In the genomic region with DNA sequence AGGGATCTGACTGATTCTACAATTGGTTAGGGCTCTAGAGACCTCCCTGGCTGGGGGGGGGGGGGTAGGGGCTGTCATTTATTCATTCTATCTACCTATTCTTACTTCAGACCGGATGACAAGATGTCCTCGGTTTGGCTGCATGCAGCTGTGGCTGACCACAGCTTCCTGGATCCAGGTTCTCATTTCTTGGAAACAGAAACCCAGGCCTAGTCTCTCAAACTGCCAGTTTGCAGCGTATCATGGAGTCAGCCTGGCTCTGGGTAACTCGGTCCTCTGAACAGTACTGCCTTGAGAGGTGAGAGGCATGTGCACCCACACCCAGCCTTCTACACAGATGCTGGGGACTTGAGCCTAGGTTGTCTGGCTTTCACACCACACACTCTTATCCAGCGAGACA, we compare ENCODE assay signal across 21 mouse cellular contexts.
DNase-seq lines count a peak whose midpoint lies in the region; ATAC-seq lines count a peak whose summit lies in the region.
"Had no signal": no experiment of that assay in that cellular context is flagged by ENCODE, and none has a peak within 500 bp of the region (broad histone marks: within the 10 kb centered on the region; RNA-seq: fewer than 3 reads in every experiment).

No protein-coding gene starts in this region.

- 89% methylated on average over 5 of the region's 5 CpGs for WGBS in hindbrain, embryonic 11.5 days
- 89% methylated on average over 5 of the region's 5 CpGs for whole genome bisulfite sequencing in midbrain, embryonic 10.5 days

- H3K4me1 ChIP-seq in hindbrain, embryonic 11.5 days (replicated peaks; ENCODE audit: control insufficient read depth, insufficient read depth, low read length) = no peaks in the 10 kb centered on the region
- H3K4me1 ChIP-seq in midbrain, embryonic 10.5 days = no peaks in the 10 kb centered on the region
- H3K4me1 ChIP-seq: embryonic facial prominence, embryonic 15.5 days; intestine, embryonic 15.5 days had no signal

- H3K36me3 ChIP-seq in hindbrain, embryonic 11.5 days (ENCODE audit: control insufficient read depth, insufficient read depth, low read length) = no peaks in the 10 kb centered on the region
- no peaks in the 10 kb centered on the region for H3K36me3 ChIP-seq in midbrain, embryonic 10.5 days
- H3K36me3 ChIP-seq: embryonic facial prominence, embryonic 15.5 days; intestine, embryonic 15.5 days had no signal

- H3K9ac ChIP-seq in hindbrain, embryonic 11.5 days (ENCODE audit: low read depth, low read length) = no peak overlapping the region
- H3K9ac ChIP-seq: embryonic facial prominence, embryonic 15.5 days; hindbrain, embryonic 14.5 days; intestine, embryonic 15.5 days had no signal

- H3K9me3 ChIP-seq in hindbrain, embryonic 11.5 days (ENCODE audit: control insufficient read depth, low read length) = no peaks in the 10 kb centered on the region
- no peaks in the 10 kb centered on the region for H3K9me3 ChIP-seq in midbrain, embryonic 10.5 days (replicated peaks)
- H3K9me3 ChIP-seq: embryonic facial prominence, embryonic 15.5 days; intestine, embryonic 15.5 days had no signal

- H3K4me2 ChIP-seq in hindbrain, embryonic 11.5 days (replicated peaks; ENCODE audit: low read depth, low read length) = no peak overlapping the region
- H3K4me2 ChIP-seq: embryonic facial prominence, embryonic 15.5 days; hindbrain, embryonic 14.5 days; intestine, embryonic 15.5 days had no signal

- H3K27me3 ChIP-seq in hindbrain, embryonic 11.5 days (ENCODE audit: control insufficient read depth, insufficient read depth, low read length) = no peaks in the 10 kb centered on the region
- no peaks in the 10 kb centered on the region for H3K27me3 ChIP-seq in midbrain, embryonic 10.5 days (ENCODE audit: low read depth, poor library complexity, severe bottlenecking)
- H3K27me3 ChIP-seq: embryonic facial prominence, embryonic 15.5 days; intestine, embryonic 15.5 days; megakaryocyte, embryonic 14.5 days had no signal

- peak; percentile 90 for ATAC-seq in granulocyte monocyte progenitor cell, adult 5-6 weeks (replicated peaks; ENCODE audit: poor library complexity, severe bottlenecking)
- no peak for ATAC-seq in hindbrain, embryonic 11.5 days (ENCODE audit: low FRiP score)
- ATAC-seq: forebrain, embryonic 14.5 days; intestine, embryonic 15.5 days; lung, postnatal 0 days had no signal

- no peak overlapping the region for H3K4me3 ChIP-seq in hindbrain, embryonic 11.5 days (ENCODE audit: low read depth, low read length)
- H3K4me3 ChIP-seq in midbrain, embryonic 10.5 days = no peak overlapping the region
- H3K4me3 ChIP-seq: embryonic facial prominence, embryonic 15.5 days; heart, adult 2 months; intestine, embryonic 15.5 days; megakaryocyte, embryonic 14.5 days had no signal

- DNase-seq in thymus, postnatal 25 days = peak; percentile 3
- no peak for DNase-seq in thymus, postnatal 4 days
- DNase-seq in MEL-GATA-1-ER (ENCODE audit: extremely low read depth, low read depth) = peak; percentile 25
- DNase-seq in hindbrain, embryonic 11.5 days (ENCODE audit: low spot score) = no peak
- DNase-seq in midbrain, embryonic 10.5 days (ENCODE audit: low spot score) = no peak
- no peak for DNase-seq in gastrocnemius, postnatal 36 days
- DNase-seq: adrenal gland, postnatal 10 days; cerebellum, adult 9-10 months; gastrocnemius, postnatal 10 days; heart, adult 2 months; kidney, adult 8-10 months; kidney, postnatal 25 days; midbrain, embryonic 14.5 days; thymus, adult 2 months had no signal

- no peak overlapping the region for H3K27ac ChIP-seq in hindbrain, embryonic 11.5 days (ENCODE audit: low read depth, low read length)
- no peak overlapping the region for H3K27ac ChIP-seq in midbrain, embryonic 10.5 days (replicated peaks)
- H3K27ac ChIP-seq: embryonic facial prominence, embryonic 15.5 days; heart, adult 2 months; hindbrain, embryonic 14.5 days; intestine, embryonic 15.5 days had no signal

- intact Hi-C loops in gastrocnemius, postnatal 36 days (cut with DNase I) = no loop called here

Comparison
In these comparisons a context has a peak if more than half of its experiments do, and no peak if none do; other contexts are left out.
1. DNase-seq: peak in thymus, postnatal 25 days (single experiment) and MEL-GATA-1-ER (single experiment); none in thymus, postnatal 4 days (single experiment), hindbrain, embryonic 11.5 days (single experiment), midbrain, embryonic 10.5 days (single experiment) and gastrocnemius, postnatal 36 days (0 of 2).